Mouse (Mus musculus): Measurements from ENCODE around the gene Rexo4. TPM values are rescaled to one million over a fixed set of nuclear protein-coding genes. Genes with fewer than 3 reads are reported as not detected.

The Rexo4 gene
- 49.0 to 99.1 TPM (median 49.2 TPM) in 3 replicates for total RNA-seq (2017)

- peak; percentile 94 for ATAC-seq (replicated peaks; ENCODE audit: insufficient number of reproducible peaks, low FRiP score, low TSS enrichment, poor library complexity, severe bottlenecking)
Observed at GRCm38 (mm10) chr2:26963923-26964723, at the start of gene Rexo4. Gene Rexo4 (minus strand): TSS chr2:26964386.

- peak; percentile 73 for ATAC-seq (replicated peaks; ENCODE audit: insufficient number of reproducible peaks, low FRiP score, low TSS enrichment, poor library complexity, severe bottlenecking)
Observed at GRCm38 (mm10) chr2:27009714-27010244, 45.6 kb upstream of the Rexo4 start, which contains the start of gene Cacfd1. Gene Cacfd1 (plus strand): TSS chr2:27009926.

GRCm38 (mm10) chr2:27007701-27008100 lies 43.5 kb upstream of the Rexo4 start:
- no peak for ATAC-seq (replicated peaks; ENCODE audit: insufficient number of reproducible peaks, low FRiP score, low TSS enrichment, poor library complexity, severe bottlenecking)

- no peak for ATAC-seq (replicated peaks; ENCODE audit: insufficient number of reproducible peaks, low FRiP score, low TSS enrichment, poor library complexity, severe bottlenecking)
Observed at GRCm38 (mm10) chr2:27006255-27006654, 42.1 kb upstream of the Rexo4 start.

- ATAC-seq (replicated peaks; ENCODE audit: insufficient number of reproducible peaks, low FRiP score, low TSS enrichment, poor library complexity, severe bottlenecking), result no peak
Observed at GRCm38 (mm10) chr2:26997993-26998392, 33.8 kb upstream of the Rexo4 start.

GRCm38 (mm10) chr2:26997498-26997897 lies 33.3 kb upstream of the Rexo4 start:
- no peak for ATAC-seq (replicated peaks; ENCODE audit: insufficient number of reproducible peaks, low FRiP score, low TSS enrichment, poor library complexity, severe bottlenecking)

GRCm38 (mm10) chr2:26993936-26994335 lies 29.8 kb upstream of the Rexo4 start:
- no peak for ATAC-seq (replicated peaks; ENCODE audit: insufficient number of reproducible peaks, low FRiP score, low TSS enrichment, poor library complexity, severe bottlenecking)

- no peak for ATAC-seq (replicated peaks; ENCODE audit: insufficient number of reproducible peaks, low FRiP score, low TSS enrichment, poor library complexity, severe bottlenecking)
Observed at GRCm38 (mm10) chr2:26984640-26985039, 20.5 kb upstream of the Rexo4 start.

- ATAC-seq (replicated peaks; ENCODE audit: insufficient number of reproducible peaks, low FRiP score, low TSS enrichment, poor library complexity, severe bottlenecking), result no peak
Observed at GRCm38 (mm10) chr2:26984179-26984578, 20.0 kb upstream of the Rexo4 start.

- ATAC-seq (replicated peaks; ENCODE audit: insufficient number of reproducible peaks, low FRiP score, low TSS enrichment, poor library complexity, severe bottlenecking), result no peak
Observed at GRCm38 (mm10) chr2:26980361-26980760, 16.2 kb upstream of the Rexo4 start.

GRCm38 (mm10) chr2:26973960-26974359 lies 9.8 kb upstream of the Rexo4 start:
- ATAC-seq (replicated peaks; ENCODE audit: insufficient number of reproducible peaks, low FRiP score, low TSS enrichment, poor library complexity, severe bottlenecking), result peak; percentile 64

- no peak for ATAC-seq (replicated peaks; ENCODE audit: insufficient number of reproducible peaks, low FRiP score, low TSS enrichment, poor library complexity, severe bottlenecking)
Observed at GRCm38 (mm10) chr2:26973116-26973515, 8.9 kb upstream of the Rexo4 start, which contains the start of gene Adamts13. Gene Adamts13 (plus strand): TSS chr2:26973416.

- ATAC-seq (replicated peaks; ENCODE audit: insufficient number of reproducible peaks, low FRiP score, low TSS enrichment, poor library complexity, severe bottlenecking), result no peak
Observed at GRCm38 (mm10) chr2:26967262-26967661, 3.1 kb upstream of the Rexo4 start.

GRCm38 (mm10) chr2:26964724-26965370 lies 661 bp upstream of the Rexo4 start:
- ATAC-seq (replicated peaks; ENCODE audit: insufficient number of reproducible peaks, low FRiP score, low TSS enrichment, poor library complexity, severe bottlenecking), result no peak

GRCm38 (mm10) chr2:26960756-26961155 lies 3.4 kb downstream of the Rexo4 start:
- no peak for ATAC-seq (replicated peaks; ENCODE audit: insufficient number of reproducible peaks, low FRiP score, low TSS enrichment, poor library complexity, severe bottlenecking)

GRCm38 (mm10) chr2:26957488-26957859 lies 6.7 kb downstream of the Rexo4 start:
- ATAC-seq (replicated peaks; ENCODE audit: insufficient number of reproducible peaks, low FRiP score, low TSS enrichment, poor library complexity, severe bottlenecking), result no peak

GRCm38 (mm10) chr2:26956811-26957487 lies 7.2 kb downstream of the Rexo4 start:
- ATAC-seq (replicated peaks; ENCODE audit: insufficient number of reproducible peaks, low FRiP score, low TSS enrichment, poor library complexity, severe bottlenecking), result no peak

- no peak for ATAC-seq (replicated peaks; ENCODE audit: insufficient number of reproducible peaks, low FRiP score, low TSS enrichment, poor library complexity, severe bottlenecking)
Observed at GRCm38 (mm10) chr2:26954735-26955395, 9.3 kb downstream of the Rexo4 start.

GRCm38 (mm10) chr2:26952866-26953265 lies 11.3 kb downstream of the Rexo4 start:
- no peak for ATAC-seq (replicated peaks; ENCODE audit: insufficient number of reproducible peaks, low FRiP score, low TSS enrichment, poor library complexity, severe bottlenecking)

Measured in monocyte, adult 5-6 weeks (primary cell).